Mouse (Mus musculus): Measurements from ENCODE around the gene Pkd1l3. TPM values are rescaled to one million over a fixed set of nuclear protein-coding genes. Genes with fewer than 3 reads are reported as not detected.
A peak's percentile ranks its signal among the peaks of the same experiment; 100 is the strongest.

Gene Pkd1l3
- polyA plus RNA-seq (2015; fragmentation: Nextera tagmentation; extraction: Ambion mirVana): 0.05 and 0.10 TPM in 2 replicates

- Histone ChIP-seq H3K9me3 (ENCODE audit: low read length) (no peaks in the 10 kb centered on the region), H3K36me3 (ENCODE audit: insufficient read depth, low read length) (no peaks in the 10 kb centered on the region), H3K4me2 (replicated peaks; ENCODE audit: low read depth, low read length) (no peak within 1 kb of the TSS), H3K4me1 (ENCODE audit: insufficient read depth, low read length) (no peaks in the 10 kb centered on the region), H3K4me3 (ENCODE audit: low read length) (no peak within 1 kb of the TSS), H3K9ac (replicated peaks; ENCODE audit: low read length) (no peak within 1 kb of the TSS), H3K27me3 (ENCODE audit: insufficient read depth, low read length) (no peaks in the 10 kb centered on the region), H3K27ac (ENCODE audit: low read length) (no peak within 1 kb of the TSS)
- ATAC-seq (ENCODE audit: low FRiP score, low TSS enrichment): no peak
- 64% methylated on average over 27 of the region's 27 CpGs for WGBS
Observed at GRCm38 (mm10) chr8:109614243-109615210, at the start of gene Pkd1l3. Pkd1l3 (plus strand) TSS chr8:109614517.

- no peaks in the 10 kb centered on the region for H3K9me3 ChIP-seq (ENCODE audit: low read length)
- peak overlapping the region; percentile 91 for H3K4me2 ChIP-seq (replicated peaks; ENCODE audit: low read depth, low read length)
- peaks cover 16% of the 10 kb centered on the region for H3K4me1 ChIP-seq (ENCODE audit: insufficient read depth, low read length)
- WGBS: 6% methylated on average over 10 of the region's 10 CpGs
- ATAC-seq (ENCODE audit: low FRiP score, low TSS enrichment): no peak
- H3K9ac ChIP-seq (replicated peaks; ENCODE audit: low read length): peak overlapping the region; percentile 97
- peaks cover 32% of the 10 kb centered on the region for H3K36me3 ChIP-seq (ENCODE audit: insufficient read depth, low read length)
- peak overlapping the region; percentile 98 for H3K4me3 ChIP-seq (ENCODE audit: low read length)
- H3K27me3 ChIP-seq (ENCODE audit: insufficient read depth, low read length): no peaks in the 10 kb centered on the region
- H3K27ac ChIP-seq (ENCODE audit: low read length): peak overlapping the region; percentile 97
Observed at GRCm38 (mm10) chr8:109564766-109565165, 49.6 kb upstream of the Pkd1l3 start.

GRCm38 (mm10) chr8:109565498-109566333 lies 48.6 kb upstream of the Pkd1l3 start, which contains the start of the genes Dhx38 and Txnl4b:
Dhx38 (minus strand) TSS chr8:109565861.
Txnl4b (plus strand) TSS chr8:109565892.
- Histone ChIP-seq H3K4me2 (replicated peaks; ENCODE audit: low read depth, low read length) (peak within 1 kb of the TSS; percentile 91), H3K36me3 (ENCODE audit: insufficient read depth, low read length) (peaks cover 23% of the 10 kb centered on the region), H3K9me3 (ENCODE audit: low read length) (no peaks in the 10 kb centered on the region), H3K4me3 (ENCODE audit: low read length) (peak within 1 kb of the TSS; percentile 98), H3K4me1 (ENCODE audit: insufficient read depth, low read length) (peaks cover 16% of the 10 kb centered on the region), H3K27ac (ENCODE audit: low read length) (peak within 1 kb of the TSS; percentile 97), H3K9ac (replicated peaks; ENCODE audit: low read length) (peak within 1 kb of the TSS; percentile 97), H3K27me3 (ENCODE audit: insufficient read depth, low read length) (no peaks in the 10 kb centered on the region)
- ATAC-seq (ENCODE audit: low FRiP score, low TSS enrichment): peak; percentile 100
- under 1% methylated on average over 52 of the region's 52 CpGs for WGBS

GRCm38 (mm10) chr8:109571139-109571538 lies 43.2 kb upstream of the Pkd1l3 start:
- H3K4me2 ChIP-seq (replicated peaks; ENCODE audit: low read depth, low read length): no peak overlapping the region
- no peak overlapping the region for H3K27ac ChIP-seq (ENCODE audit: low read length)
- H3K4me3 ChIP-seq (ENCODE audit: low read length): no peak overlapping the region
- no peaks in the 10 kb centered on the region for H3K27me3 ChIP-seq (ENCODE audit: insufficient read depth, low read length)
- no peak overlapping the region for H3K9ac ChIP-seq (replicated peaks; ENCODE audit: low read length)
- H3K4me1 ChIP-seq (ENCODE audit: insufficient read depth, low read length): peaks cover 5% of the 10 kb centered on the region
- H3K36me3 ChIP-seq (ENCODE audit: insufficient read depth, low read length): peaks cover 3% of the 10 kb centered on the region
- no peaks in the 10 kb centered on the region for H3K9me3 ChIP-seq (ENCODE audit: low read length)
- 92% methylated on average over 12 of the region's 12 CpGs for WGBS
- ATAC-seq (ENCODE audit: low FRiP score, low TSS enrichment): no peak

GRCm38 (mm10) chr8:109576311-109576710 lies 38.0 kb upstream of the Pkd1l3 start:
- Histone ChIP-seq H3K4me1 (ENCODE audit: insufficient read depth, low read length) (no peaks in the 10 kb centered on the region), H3K9ac (replicated peaks; ENCODE audit: low read length) (no peak overlapping the region), H3K4me3 (ENCODE audit: low read length) (no peak overlapping the region), H3K36me3 (ENCODE audit: insufficient read depth, low read length) (no peaks in the 10 kb centered on the region), H3K27me3 (ENCODE audit: insufficient read depth, low read length) (no peaks in the 10 kb centered on the region), H3K4me2 (replicated peaks; ENCODE audit: low read depth, low read length) (no peak overlapping the region), H3K27ac (ENCODE audit: low read length) (no peak overlapping the region), H3K9me3 (ENCODE audit: low read length) (no peaks in the 10 kb centered on the region)
- WGBS: 66% methylated on average over 4 of the region's 4 CpGs
- ATAC-seq (ENCODE audit: low FRiP score, low TSS enrichment): no peak

GRCm38 (mm10) chr8:109578900-109579301 lies 35.4 kb upstream of the Pkd1l3 start, which contains the start of gene Hp:
Hp (minus strand) TSS chr8:109579172.
- H3K27me3 ChIP-seq (ENCODE audit: insufficient read depth, low read length): no peaks in the 10 kb centered on the region

GRCm38 (mm10) chr8:109584293-109584692 lies 30.0 kb upstream of the Pkd1l3 start:
- no peak overlapping the region for H3K4me2 ChIP-seq (replicated peaks; ENCODE audit: low read depth, low read length)
- no peaks in the 10 kb centered on the region for H3K4me1 ChIP-seq (ENCODE audit: insufficient read depth, low read length)
- no peaks in the 10 kb centered on the region for H3K27me3 ChIP-seq (ENCODE audit: insufficient read depth, low read length)
- 86% methylated on average over 4 of the region's 4 CpGs for WGBS
- peaks cover 6% of the 10 kb centered on the region for H3K9me3 ChIP-seq (ENCODE audit: low read length)
- no peaks in the 10 kb centered on the region for H3K36me3 ChIP-seq (ENCODE audit: insufficient read depth, low read length)
- no peak overlapping the region for H3K9ac ChIP-seq (replicated peaks; ENCODE audit: low read length)
- no peak overlapping the region for H3K27ac ChIP-seq (ENCODE audit: low read length)
- no peak overlapping the region for H3K4me3 ChIP-seq (ENCODE audit: low read length)
- ATAC-seq (ENCODE audit: low FRiP score, low TSS enrichment): no peak

More at GRCm38 (mm10) chr8:109578900-109579301, 35.4 kb upstream of the Pkd1l3 start, which contains the start of gene Hp:
- no peaks in the 10 kb centered on the region for H3K4me1 ChIP-seq (ENCODE audit: insufficient read depth, low read length)
- H3K4me3 ChIP-seq (ENCODE audit: low read length): no peak within 1 kb of the TSS
- WGBS: 34% methylated on average over 8 of the region's 8 CpGs
- no peak for ATAC-seq (ENCODE audit: low FRiP score, low TSS enrichment)
- H3K9ac ChIP-seq (replicated peaks; ENCODE audit: low read length): no peak within 1 kb of the TSS
- no peak within 1 kb of the TSS for H3K4me2 ChIP-seq (replicated peaks; ENCODE audit: low read depth, low read length)
- peaks cover 2% of the 10 kb centered on the region for H3K9me3 ChIP-seq (ENCODE audit: low read length)
- H3K36me3 ChIP-seq (ENCODE audit: insufficient read depth, low read length): no peaks in the 10 kb centered on the region
- no peak within 1 kb of the TSS for H3K27ac ChIP-seq (ENCODE audit: low read length)

- H3K27ac ChIP-seq (ENCODE audit: low read length): no peak overlapping the region
- no peaks in the 10 kb centered on the region for H3K36me3 ChIP-seq (ENCODE audit: insufficient read depth, low read length)
- H3K9me3 ChIP-seq (ENCODE audit: low read length): peaks cover 6% of the 10 kb centered on the region
- H3K27me3 ChIP-seq (ENCODE audit: insufficient read depth, low read length): no peaks in the 10 kb centered on the region
- H3K4me2 ChIP-seq (replicated peaks; ENCODE audit: low read depth, low read length): no peak overlapping the region
- WGBS: 88% methylated on average over 3 of the region's 3 CpGs
- no peak for ATAC-seq (ENCODE audit: low FRiP score, low TSS enrichment)
- no peaks in the 10 kb centered on the region for H3K4me1 ChIP-seq (ENCODE audit: insufficient read depth, low read length)
- H3K4me3 ChIP-seq (ENCODE audit: low read length): no peak overlapping the region
- H3K9ac ChIP-seq (replicated peaks; ENCODE audit: low read length): no peak overlapping the region
Observed at GRCm38 (mm10) chr8:109584830-109585229, 29.5 kb upstream of the Pkd1l3 start.

- H3K9me3 ChIP-seq (ENCODE audit: low read length): peaks cover 6% of the 10 kb centered on the region
- no peaks in the 10 kb centered on the region for H3K4me1 ChIP-seq (ENCODE audit: insufficient read depth, low read length)
- H3K4me2 ChIP-seq (replicated peaks; ENCODE audit: low read depth, low read length): no peak overlapping the region
- ATAC-seq (ENCODE audit: low FRiP score, low TSS enrichment): no peak
- no peak overlapping the region for H3K9ac ChIP-seq (replicated peaks; ENCODE audit: low read length)
- H3K27me3 ChIP-seq (ENCODE audit: insufficient read depth, low read length): no peaks in the 10 kb centered on the region
- H3K4me3 ChIP-seq (ENCODE audit: low read length): no peak overlapping the region
- no peak overlapping the region for H3K27ac ChIP-seq (ENCODE audit: low read length)
- H3K36me3 ChIP-seq (ENCODE audit: insufficient read depth, low read length): no peaks in the 10 kb centered on the region
Observed at GRCm38 (mm10) chr8:109585652-109586051, 28.7 kb upstream of the Pkd1l3 start.

All from kidney, embryonic 16.5 days (tissue).